Mouse (Mus musculus): ENCODE results near the gene Midn.

- TF ChIP-seq POLR2A (IDR thresholded peaks at IDR 0.05; ENCODE audit: low read depth, low read length): no peak
- TF ChIP-seq CTCF (IDR thresholded peaks at IDR 0.05; ENCODE audit: extremely low read depth, insufficient read length, insufficient replicate concordance, low read depth, low read length): no peak
Measured at GRCm38 (mm10) chr10:80173955-80174640, 26.0 kb downstream of the Midn start.
